Mouse (Mus musculus) MEL (cell line): Measurements from ENCODE around the gene Yif1a. TPM values are rescaled to one million over a fixed set of nuclear protein-coding genes. Genes with fewer than 3 reads are reported as not detected.

Experiments used
- DNase-seq: peaks from one replicate; pipeline ENCODE4 v3.0.0; 2011; ENCODE audit warnings: low read depth, low spot score
- H3K27ac ChIP-seq: 2 replicates; pipeline ENCODE4 v1.5.1; 2012; ENCODE audit warnings: low read depth, mild to moderate bottlenecking, control low read depth, low read length, moderate library complexity; ENCODE audit not compliant: control insufficient read depth
- H3K27me3 ChIP-seq, 2 experiments: fragments of 150-350 bp in 1 of 2; sonication (generic) in 1 of 2; 2 replicates each; pipeline ENCODE4 v1.6.1; 2012; ENCODE audit warnings: low read length in 2 of 2, mild to moderate bottlenecking in 2 of 2, improper control_type of control experiment in 1 of 2, moderate library complexity in 1 of 2; ENCODE audit not compliant: insufficient read depth in 2 of 2, control insufficient read depth in 1 of 2
- H3K36me3 ChIP-seq, 2 experiments: 2 replicates each; pipeline ENCODE4 v1.6.1; 2012 to 2014; ENCODE audit warnings: low read length in 2 of 2, improper control_type of control experiment in 1 of 2, inconsistent platforms in 1 of 2, mild to moderate bottlenecking in 1 of 2; ENCODE audit not compliant: insufficient read depth in 2 of 2, control insufficient read depth in 1 of 2
- H3K4me1 ChIP-seq, 2 experiments: fragments of 150-350 bp in 1 of 2; sonication (generic) in 1 of 2; 2 replicates each; pipeline ENCODE4 v1.6.1; 2012; ENCODE audit warnings: low read length in 2 of 2, improper control_type of control experiment in 1 of 2, mild to moderate bottlenecking in 1 of 2; ENCODE audit not compliant: insufficient read depth in 2 of 2, control insufficient read depth in 1 of 2
- H3K4me3 ChIP-seq, 2 experiments: fragments of 150-350 bp in 1 of 2; sonication (generic) in 1 of 2; 2 replicates each; pipeline ENCODE4 v1.5.1; 2012; ENCODE audit warnings: low read depth in 2 of 2, low read length in 2 of 2, mild to moderate bottlenecking in 2 of 2, moderate library complexity in 2 of 2, control low read depth in 1 of 2, improper control_type of control experiment in 1 of 2; ENCODE audit not compliant: control insufficient read depth in 1 of 2, insufficient read depth in 1 of 2
- H3K79me2 ChIP-seq: 2 replicates; pipeline ENCODE4 v1.6.1; 2012; ENCODE audit warnings: mild to moderate bottlenecking, low read length, moderate library complexity; ENCODE audit not compliant: control insufficient read depth, poor library complexity, insufficient read depth
- H3K9ac ChIP-seq: 2 replicates; pipeline ENCODE4 v1.6.1; 2012; ENCODE audit warnings: low read depth, mild to moderate bottlenecking, control low read depth, low read length, moderate library complexity; ENCODE audit not compliant: control insufficient read depth, poor library complexity, severe bottlenecking
- H3K9me3 ChIP-seq: fragments of 150-350 bp; sonication (generic); replicated peaks from 2 replicates; pipeline ENCODE4 v1.6.1; 2012; ENCODE audit warnings: mild to moderate bottlenecking, low read length, improper control_type of control experiment, moderate library complexity; ENCODE audit not compliant: insufficient read depth
- BHLHE40 ChIP-seq: IDR thresholded peaks from 2 replicates; pipeline ENCODE4 v1.6.1; 2012; ENCODE audit warnings: low read depth, mild to moderate bottlenecking, inconsistent platforms, low read length, improper control_type of control experiment, borderline replicate concordance
- CHD2 ChIP-seq: IDR thresholded peaks from 2 replicates; pipeline ENCODE4 v1.6.1; 2011; ENCODE audit warnings: low read length, improper control_type of control experiment
- E2F4 ChIP-seq: IDR thresholded peaks from 2 replicates; pipeline ENCODE4 v1.6.1; 2011; ENCODE audit warnings: low read depth, low read length, improper control_type of control experiment, borderline replicate concordance
- EP300 ChIP-seq, 2 experiments: IDR thresholded peaks; 2 replicates each; pipeline ENCODE4 v1.6.1; 2011; ENCODE audit warnings: improper control_type of control experiment in 2 of 2, low read length in 2 of 2, low read depth in 1 of 2, mild to moderate bottlenecking in 1 of 2
- ETS1 ChIP-seq: IDR thresholded peaks from 2 replicates; pipeline ENCODE4 v1.6.1; 2012; ENCODE audit warnings: low read depth, mild to moderate bottlenecking, inconsistent platforms, low read length, improper control_type of control experiment, moderate library complexity
- GABPA ChIP-seq: IDR thresholded peaks from 2 replicates; pipeline ENCODE4 v1.6.1; 2012; ENCODE audit warnings: low read depth, mild to moderate bottlenecking, inconsistent platforms, low read length, improper control_type of control experiment, moderate library complexity
- GATA1 ChIP-seq: IDR thresholded peaks from 2 replicates; pipeline ENCODE4 v1.6.1; 2011; ENCODE audit warnings: low read depth, low read length, improper control_type of control experiment
- KAT2A ChIP-seq: conservative IDR thresholded peaks from 2 replicates; pipeline ENCODE4 v1.6.1; 2012; ENCODE audit warnings: low read depth, low read length, improper control_type of control experiment, inconsistent platforms
- MAFK ChIP-seq: IDR thresholded peaks from 2 replicates; pipeline ENCODE4 v1.6.1; 2011; ENCODE audit warnings: low read depth, mild to moderate bottlenecking, low read length, improper control_type of control experiment, borderline replicate concordance
- MAX ChIP-seq: IDR thresholded peaks from 2 replicates; pipeline ENCODE4 v1.6.1; 2011; ENCODE audit warnings: low read length, improper control_type of control experiment
- MAZ ChIP-seq: IDR thresholded peaks from 2 replicates; pipeline ENCODE4 v1.6.1; 2012; ENCODE audit warnings: low read depth, mild to moderate bottlenecking, inconsistent platforms, low read length, improper control_type of control experiment
- MEF2A ChIP-seq: IDR thresholded peaks from 2 replicates; pipeline ENCODE4 v1.6.1; 2014; ENCODE audit warnings: low read depth, mild to moderate bottlenecking, inconsistent platforms, low read length, improper control_type of control experiment; ENCODE audit not compliant: poor library complexity, insufficient replicate concordance, severe bottlenecking; ENCODE audit errors: extremely low read depth
- MXI1 ChIP-seq: IDR thresholded peaks from 2 replicates; pipeline ENCODE4 v1.6.1; 2011; ENCODE audit warnings: mild to moderate bottlenecking, low read depth, low read length, improper control_type of control experiment
- MYB ChIP-seq: IDR thresholded peaks from 2 replicates; pipeline ENCODE4 v1.6.1; 2011; ENCODE audit warnings: mild to moderate bottlenecking, low read depth, low read length, improper control_type of control experiment
- MYC ChIP-seq: IDR thresholded peaks from 2 replicates; pipeline ENCODE4 v1.6.1; 2011; ENCODE audit warnings: low read depth, mild to moderate bottlenecking, low read length, improper control_type of control experiment, moderate library complexity
- NELFE ChIP-seq: IDR thresholded peaks from 2 replicates; pipeline ENCODE4 v1.6.1; 2011; ENCODE audit warnings: low read depth, low read length, improper control_type of control experiment
- NRF1 ChIP-seq: IDR thresholded peaks from 2 replicates; pipeline ENCODE4 v1.6.1; 2014; ENCODE audit warnings: low read depth, mild to moderate bottlenecking, inconsistent platforms, low read length, improper control_type of control experiment, moderate library complexity; ENCODE audit not compliant: poor library complexity, insufficient read depth, severe bottlenecking
- POLR2AphosphoS2 ChIP-seq: IDR thresholded peaks from 2 replicates; pipeline ENCODE4 v1.6.1; 2011; ENCODE audit warnings: low read length, improper control_type of control experiment
- RAD21 ChIP-seq: IDR thresholded peaks from 2 replicates; pipeline ENCODE4 v1.6.1; 2011; ENCODE audit warnings: mild to moderate bottlenecking, low read depth, low read length, improper control_type of control experiment
- RCOR1 ChIP-seq: IDR thresholded peaks from 2 replicates; pipeline ENCODE4 v1.6.1; 2012; ENCODE audit warnings: low read depth, mild to moderate bottlenecking, inconsistent platforms, low read length, improper control_type of control experiment
- SIN3A ChIP-seq: IDR thresholded peaks from 2 replicates; pipeline ENCODE4 v1.6.1; 2012; ENCODE audit warnings: low read length, improper control_type of control experiment, inconsistent platforms
- SMC3 ChIP-seq: IDR thresholded peaks from 2 replicates; pipeline ENCODE4 v1.6.1; 2011; ENCODE audit warnings: low read depth, low read length, improper control_type of control experiment
- TAL1 ChIP-seq: IDR thresholded peaks from 2 replicates; pipeline ENCODE4 v1.6.1; 2012; ENCODE audit warnings: mild to moderate bottlenecking, inconsistent platforms, low read length, moderate library complexity, mixed read lengths
- TCF12 ChIP-seq: IDR thresholded peaks from 2 replicates; pipeline ENCODE4 v1.6.1; 2014; ENCODE audit warnings: low read depth, mild to moderate bottlenecking, inconsistent platforms, low read length, improper control_type of control experiment, moderate library complexity
- UBTF ChIP-seq: IDR thresholded peaks from 2 replicates; pipeline ENCODE4 v1.6.1; 2012; ENCODE audit warnings: low read depth, mild to moderate bottlenecking, inconsistent platforms, low read length, improper control_type of control experiment, moderate library complexity, borderline replicate concordance; ENCODE audit not compliant: insufficient read depth
- USF1 ChIP-seq: IDR thresholded peaks from 2 replicates; pipeline ENCODE4 v1.6.1; 2014; ENCODE audit warnings: low read depth, mild to moderate bottlenecking, inconsistent platforms, low read length, improper control_type of control experiment, moderate library complexity
- USF2 ChIP-seq, 2 experiments: IDR thresholded peaks; 2 replicates each; pipeline ENCODE4 v1.6.1; 2011 to 2012; ENCODE audit warnings: improper control_type of control experiment in 2 of 2, low read length in 2 of 2, borderline replicate concordance in 1 of 2, inconsistent platforms in 1 of 2, low read depth in 1 of 2, mild to moderate bottlenecking in 1 of 2; ENCODE audit not compliant: insufficient read depth in 1 of 2
- ZKSCAN1 ChIP-seq: IDR thresholded peaks from 2 replicates; pipeline ENCODE4 v1.6.1; 2012; ENCODE audit warnings: low read depth, mild to moderate bottlenecking, inconsistent platforms, low read length, improper control_type of control experiment, moderate library complexity
- ZMIZ1 ChIP-seq: IDR thresholded peaks from 2 replicates; pipeline ENCODE4 v1.6.1; 2012; ENCODE audit warnings: low read depth, mild to moderate bottlenecking, inconsistent platforms, low read length, improper control_type of control experiment, moderate library complexity
- polyA plus RNA-seq, 2 experiments: library from polyadenylated mRNA; stranded (reverse) in 1 of 2; unstranded in 1 of 2; fragments of >175 nt in 1 of 2; fragments of >200 nt in 1 of 2; gene quantifications; 2 replicates each; pipeline versions ENCODE4 v1.2.1 to v1.2.4; 2012; ENCODE audit warnings: low replicate concordance in 2 of 2, low read depth in 1 of 2; ENCODE audit not compliant: insufficient read length in 2 of 2, insufficient read depth in 1 of 2, missing spikeins in 1 of 2
- total RNA-seq: library from RNA; depleted of rRNA; stranded (reverse); fragments of 300-350 nt; gene quantifications from 2 replicates; pipeline ENCODE4 v1.2.3, GENCODE M21; 2012

Gene Yif1a
- total and polyA plus RNA-seq, 3 experiments: 54.0 to 64.3 TPM; not detected in 1

- TF ChIP-seq POLR2AphosphoS2 (no peak), MXI1 (no peak), UBTF (no peak), CHD2 (no peak), GATA1 (no peak)
- Histone ChIP-seq H3K9ac (no peak overlapping the region), H3K27ac (no peak overlapping the region), H3K4me3 (no peak overlapping the region), H3K4me1 (peaks cover 7 to 19% of the 10 kb centered on the region in 2 experiments; a peak in 3 of 4 replicates), H3K27me3 (no peaks in the 10 kb centered on the region), H3K9me3 (no peaks in the 10 kb centered on the region), H3K79me2 (no peaks in the 10 kb centered on the region), H3K36me3 (peaks cover 2 to 12% of the 10 kb centered on the region in 2 experiments; a peak in 3 of 4 replicates)
- DNase-seq: no peak
These were observed 35.5 kb upstream of the Yif1a start for GRCm38 (mm10) chr19:5052853-5053252.

- peak overlapping the region; percentile 67 for H3K9ac ChIP-seq
- H3K27me3 ChIP-seq: no peaks in the 10 kb centered on the region
- H3K9me3 ChIP-seq: no peaks in the 10 kb centered on the region
- peak overlapping the region; percentile 94 for H3K27ac ChIP-seq
- DNase-seq: peak; percentile 90
- H3K36me3 ChIP-seq: peaks cover under 1 to 15% of the 10 kb centered on the region in 2 experiments; a peak in 3 of 4 replicates
- H3K4me3 ChIP-seq: peak overlapping the region in 1 of 2 experiments; percentile 72; a peak in 2 of 4 replicates
- peaks cover 7 to 24% of the 10 kb centered on the region in 2 experiments; a peak in 3 of 4 replicates for H3K4me1 ChIP-seq
- no peaks in the 10 kb centered on the region for H3K79me2 ChIP-seq
- TF ChIP-seq POLR2AphosphoS2 (peak; percentile 79), MYB (no peak), TCF12 (peak; percentile 54; the same call in 1 of the 2 replicates), SIN3A (peak; percentile 42; the same call in 1 of the 2 replicates), MAZ (no peak), KAT2A (peak; percentile 63), ZMIZ1 (no peak), USF2 (IDR thresholded peaks at IDR 0.05; ENCODE audit: borderline replicate concordance in 1 of 2, insufficient read depth in 1 of 2, low read depth in 1 of 2, low read length in 2 of 2) (no peak), MXI1 (peak; percentile 56; the same call in 1 of the 2 replicates), BHLHE40 (no peak), E2F4 (no peak), USF1 (no peak), TAL1 (no peak), CHD2 (no peak), NRF1 (peak; percentile 70), MEF2A (peak; percentile 72; the same call in 1 of the 2 replicates), GABPA (no peak), EP300 (IDR thresholded peaks at IDR 0.05; ENCODE audit: low read depth in 1 of 2, low read length in 2 of 2) (peak in 1 of 2 experiments; percentile 84; a peak in 2 of 4 replicates), MAX (no peak), SMC3 (peak; percentile 66), GATA1 (peak; percentile 52), MAFK (no peak), ZKSCAN1 (no peak), ETS1 (peak; percentile 86), RCOR1 (no peak), UBTF (no peak), RAD21 (peak; percentile 28), NELFE (no peak; the same call in 1 of the 2 replicates), MYC (peak; percentile 46; the same call in 1 of the 2 replicates)
These were observed 34.4 kb upstream of the Yif1a start for GRCm38 (mm10) chr19:5053909-5054308.
